Mouse (Mus musculus): Measurements from ENCODE around the gene Smarca2.

DNA sequence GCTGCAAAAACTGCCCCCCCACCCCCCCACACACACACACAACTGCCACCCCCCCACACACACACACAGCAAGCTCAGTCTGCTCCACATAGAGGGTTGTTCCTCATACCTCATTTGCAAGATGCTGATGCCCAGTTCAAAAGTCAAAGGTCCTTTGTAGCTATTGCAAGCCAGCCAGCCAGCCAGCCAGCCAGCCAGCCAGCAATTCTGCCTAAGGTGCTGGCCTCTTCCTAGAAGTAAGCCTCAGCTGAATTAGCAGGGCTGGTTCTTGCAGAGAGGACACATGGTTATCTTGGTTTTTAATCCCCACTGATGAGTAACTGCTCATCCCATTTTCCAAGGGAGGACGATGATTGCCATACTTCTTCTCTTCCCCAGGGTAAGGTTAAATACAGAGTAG, 24.8 kb upstream of the Smarca2 start:
- TF ChIP-seq POLR2A (IDR thresholded peaks at IDR 0.05; ENCODE audit: extremely low read depth, insufficient read depth, low read length) (no peak), CTCF (IDR thresholded peaks at IDR 0.05; ENCODE audit: extremely low read depth, insufficient read depth, low read length) (no peak)

Measured in cortical plate, adult 2 months (tissue).